Mouse (Mus musculus): ENCODE results near the gene Rere. TPM values are rescaled to one million over a fixed set of nuclear protein-coding genes. Genes with fewer than 3 reads are reported as not detected.

The Rere gene
- total and polyA plus RNA-seq, 3 experiments, result 4.1 to 31.8 TPM; not detected in 1

- Histone ChIP-seq H3K9ac (ENCODE audit: control insufficient read depth, low read depth, low read length, poor library complexity, severe bottlenecking) (no peak overlapping the region), H3K79me2 (ENCODE audit: control insufficient read depth, insufficient read depth, low read length, poor library complexity) (no peaks in the 10 kb centered on the region), H3K27me3 (ENCODE audit: control insufficient read depth in 1 of 2, insufficient read depth in 2 of 2, low read length in 2 of 2) (no peaks in the 10 kb centered on the region; a peak in 1 of 4 replicates), H3K9me3 (replicated peaks; ENCODE audit: insufficient read depth, low read length) (no peaks in the 10 kb centered on the region), H3K4me3 (ENCODE audit: control insufficient read depth in 1 of 2, insufficient read depth in 1 of 2, low read depth in 2 of 2, low read length in 2 of 2) (no peak overlapping the region), H3K36me3 (ENCODE audit: control insufficient read depth in 1 of 2, insufficient read depth in 2 of 2, low read length in 2 of 2) (peaks cover 0 to 4% of the 10 kb centered on the region in 2 experiments; a peak in 2 of 4 replicates), H3K4me1 (ENCODE audit: control insufficient read depth in 1 of 2, insufficient read depth in 2 of 2, low read length in 2 of 2) (peaks cover 0 to 6% of the 10 kb centered on the region in 2 experiments; a peak in 2 of 4 replicates), H3K27ac (ENCODE audit: control insufficient read depth, low read depth, low read length) (no peak overlapping the region)
- no peak for DNase-seq (ENCODE audit: low read depth, low spot score)
- TF ChIP-seq USF1 (IDR thresholded peaks at IDR 0.05; ENCODE audit: low read depth, low read length), result no peak
- TF ChIP-seq E2F4 (IDR thresholded peaks at IDR 0.05; ENCODE audit: borderline replicate concordance, low read depth, low read length), result no peak
- no peak for TF ChIP-seq NRF1 (IDR thresholded peaks at IDR 0.05; ENCODE audit: insufficient read depth, low read depth, low read length, poor library complexity, severe bottlenecking)
- no peak for TF ChIP-seq NELFE (IDR thresholded peaks at IDR 0.05; ENCODE audit: low read depth, low read length)
- TF ChIP-seq ZKSCAN1 (IDR thresholded peaks at IDR 0.05; ENCODE audit: low read depth, low read length), result no peak
- TF ChIP-seq MXI1 (IDR thresholded peaks at IDR 0.05; ENCODE audit: low read depth, low read length), result no peak
- no peak for TF ChIP-seq RAD21 (IDR thresholded peaks at IDR 0.05; ENCODE audit: low read depth, low read length)
These were observed 362.9 kb downstream of the Rere start for GRCm38 (mm10) chr4:150644299-150644698.

DNA sequence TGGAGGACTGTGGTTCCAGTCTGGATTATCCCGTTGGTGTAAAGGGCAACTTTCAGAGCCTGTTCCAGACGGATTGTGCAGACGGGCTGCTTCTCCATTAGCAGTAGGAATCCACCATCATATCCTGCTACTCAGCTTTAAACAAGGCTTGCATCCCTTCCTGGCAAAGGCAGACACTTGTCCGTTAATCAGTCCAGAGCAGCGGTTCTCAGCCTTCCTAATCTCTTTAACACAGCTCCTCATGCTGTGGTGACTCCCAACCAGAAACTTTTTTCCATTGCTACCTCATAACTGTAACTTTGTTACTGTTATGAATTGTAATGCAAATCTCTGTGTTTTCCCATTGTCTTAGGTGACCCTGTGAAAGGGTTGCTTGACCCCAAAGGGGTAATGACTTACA, 367.9 kb downstream of the Rere start:
- DNase-seq (ENCODE audit: low read depth, low spot score), result peak; percentile 84
- TF ChIP-seq TCF12 (IDR thresholded peaks at IDR 0.05; ENCODE audit: low read depth, low read length) (peak; percentile 94), TAL1 (IDR thresholded peaks at IDR 0.05; ENCODE audit: low read length) (peak; percentile 98), EP300 (IDR thresholded peaks at IDR 0.05; ENCODE audit: low read depth in 1 of 2, low read length in 2 of 2) (peak; percentile 93 to 94), SMC3 (IDR thresholded peaks at IDR 0.05; ENCODE audit: low read depth, low read length) (no peak), GATA1 (IDR thresholded peaks at IDR 0.05; ENCODE audit: low read depth, low read length) (peak; percentile 82), SIN3A (IDR thresholded peaks at IDR 0.05; ENCODE audit: low read length) (peak; percentile 44; the same call in 1 of the 2 replicates), ZMIZ1 (IDR thresholded peaks at IDR 0.05; ENCODE audit: low read depth, low read length) (no peak), ETS1 (IDR thresholded peaks at IDR 0.05; ENCODE audit: low read depth, low read length) (peak; percentile 45; the same call in 1 of the 2 replicates), MYB (IDR thresholded peaks at IDR 0.05; ENCODE audit: low read depth, low read length) (peak; percentile 85; the same call in 1 of the 2 replicates), MYC (IDR thresholded peaks at IDR 0.05; ENCODE audit: low read depth, low read length) (0 out of 2 replicates have a peak, but pooled peaks have one; percentile 25), MAZ (IDR thresholded peaks at IDR 0.05; ENCODE audit: low read depth, low read length) (no peak), RCOR1 (IDR thresholded peaks at IDR 0.05; ENCODE audit: low read depth, low read length) (peak; percentile 52; the same call in 1 of the 2 replicates), ZNF384 (IDR thresholded peaks at IDR 0.05; ENCODE audit: low read depth, low read length) (0 out of 2 replicates have a peak, but pooled peaks have one; percentile 37), USF2 (IDR thresholded peaks at IDR 0.05; ENCODE audit: borderline replicate concordance in 1 of 2, insufficient read depth in 1 of 2, low read depth in 1 of 2, low read length in 2 of 2) (no peak), NELFE (IDR thresholded peaks at IDR 0.05; ENCODE audit: low read depth, low read length) (no peak)
- peak overlapping the region; percentile 23 to 38; a peak in 2 of 4 replicates for H3K4me3 ChIP-seq (ENCODE audit: control insufficient read depth in 1 of 2, insufficient read depth in 1 of 2, low read depth in 2 of 2, low read length in 2 of 2)
- H3K79me2 ChIP-seq (ENCODE audit: control insufficient read depth, insufficient read depth, low read length, poor library complexity), result no peaks in the 10 kb centered on the region
- 0 out of 2 replicates have a peak overlapping the region, but pooled peaks have one; percentile 12 for H3K9ac ChIP-seq (ENCODE audit: control insufficient read depth, low read depth, low read length, poor library complexity, severe bottlenecking)
- H3K9me3 ChIP-seq (replicated peaks; ENCODE audit: insufficient read depth, low read length), result no peaks in the 10 kb centered on the region
- no peaks in the 10 kb centered on the region; a peak in 1 of 4 replicates for H3K27me3 ChIP-seq (ENCODE audit: control insufficient read depth in 1 of 2, insufficient read depth in 2 of 2, low read length in 2 of 2)
- peak overlapping the region; percentile 58; the same call in 1 of the 2 replicates for H3K27ac ChIP-seq (ENCODE audit: control insufficient read depth, low read depth, low read length)
- H3K4me1 ChIP-seq (ENCODE audit: control insufficient read depth in 1 of 2, insufficient read depth in 2 of 2, low read length in 2 of 2), result peaks cover 5 to 14% of the 10 kb centered on the region in 2 experiments
- H3K36me3 ChIP-seq (ENCODE audit: control insufficient read depth in 1 of 2, insufficient read depth in 2 of 2, low read length in 2 of 2), result peaks cover 0 to 9% of the 10 kb centered on the region in 2 experiments; a peak in 2 of 4 replicates

Measured in MEL (cell line).